Mouse (Mus musculus) thymus, adult 2 months (tissue): ENCODE data around the gene Foxd2.

Experiments used
- CTCF ChIP-seq: fragments of 200-500 bp; IDR thresholded peaks from 2 replicates; pipeline ENCODE4 v1.5.1; 2012; ENCODE audit warnings: mild to moderate bottlenecking, control low read depth, low read length, moderate library complexity, borderline replicate concordance; ENCODE audit not compliant: control insufficient read depth, poor library complexity, insufficient read depth; ENCODE audit errors: extremely low read depth
- POLR2A ChIP-seq: fragments of 200-500 bp; IDR thresholded peaks from 2 replicates; pipeline ENCODE4 v1.6.1; 2012; ENCODE audit warnings: mild to moderate bottlenecking, low read length, control low read depth, moderate library complexity; ENCODE audit not compliant: control insufficient read depth, poor library complexity, insufficient read depth; ENCODE audit errors: extremely low read depth

GRCm38 (mm10) chr4:114882232-114882631 is 26.4 kb downstream of the Foxd2 start:
- TF ChIP-seq POLR2A, result no peak
- no peak for TF ChIP-seq CTCF
